Mouse (Mus musculus) MEL (cell line): ENCODE measurements around the gene Coro7. TPM values are rescaled to one million over a fixed set of nuclear protein-coding genes. Genes with fewer than 3 reads are reported as not detected.

ENCODE experiments used
- DNase-seq: peaks from one replicate; pipeline ENCODE4 v3.0.0; 2011; ENCODE audit warnings: low read depth, low spot score
- H3K27ac ChIP-seq: 2 replicates; pipeline ENCODE4 v1.5.1; 2012; ENCODE audit warnings: low read depth, mild to moderate bottlenecking, control low read depth, low read length, moderate library complexity; ENCODE audit not compliant: control insufficient read depth
- H3K27me3 ChIP-seq, 2 experiments: fragments of 150-350 bp in 1 of 2; sonication (generic) in 1 of 2; 2 replicates each; pipeline ENCODE4 v1.6.1; 2012; ENCODE audit warnings: low read length in 2 of 2, mild to moderate bottlenecking in 2 of 2, improper control_type of control experiment in 1 of 2, moderate library complexity in 1 of 2; ENCODE audit not compliant: insufficient read depth in 2 of 2, control insufficient read depth in 1 of 2
- H3K36me3 ChIP-seq, 2 experiments: 2 replicates each; pipeline ENCODE4 v1.6.1; 2012 to 2014; ENCODE audit warnings: low read length in 2 of 2, improper control_type of control experiment in 1 of 2, inconsistent platforms in 1 of 2, mild to moderate bottlenecking in 1 of 2; ENCODE audit not compliant: insufficient read depth in 2 of 2, control insufficient read depth in 1 of 2
- H3K4me1 ChIP-seq, 2 experiments: fragments of 150-350 bp in 1 of 2; sonication (generic) in 1 of 2; 2 replicates each; pipeline ENCODE4 v1.6.1; 2012; ENCODE audit warnings: low read length in 2 of 2, improper control_type of control experiment in 1 of 2, mild to moderate bottlenecking in 1 of 2; ENCODE audit not compliant: insufficient read depth in 2 of 2, control insufficient read depth in 1 of 2
- H3K4me3 ChIP-seq, 2 experiments: fragments of 150-350 bp in 1 of 2; sonication (generic) in 1 of 2; 2 replicates each; pipeline ENCODE4 v1.5.1; 2012; ENCODE audit warnings: low read depth in 2 of 2, low read length in 2 of 2, mild to moderate bottlenecking in 2 of 2, moderate library complexity in 2 of 2, control low read depth in 1 of 2, improper control_type of control experiment in 1 of 2; ENCODE audit not compliant: control insufficient read depth in 1 of 2, insufficient read depth in 1 of 2
- H3K79me2 ChIP-seq: 2 replicates; pipeline ENCODE4 v1.6.1; 2012; ENCODE audit warnings: mild to moderate bottlenecking, low read length, moderate library complexity; ENCODE audit not compliant: control insufficient read depth, poor library complexity, insufficient read depth
- H3K9ac ChIP-seq: 2 replicates; pipeline ENCODE4 v1.6.1; 2012; ENCODE audit warnings: low read depth, mild to moderate bottlenecking, control low read depth, low read length, moderate library complexity; ENCODE audit not compliant: control insufficient read depth, poor library complexity, severe bottlenecking
- H3K9me3 ChIP-seq: fragments of 150-350 bp; sonication (generic); replicated peaks from 2 replicates; pipeline ENCODE4 v1.6.1; 2012; ENCODE audit warnings: mild to moderate bottlenecking, low read length, improper control_type of control experiment, moderate library complexity; ENCODE audit not compliant: insufficient read depth
- CHD1 ChIP-seq: IDR thresholded peaks from 2 replicates; pipeline ENCODE4 v1.6.1; 2012; ENCODE audit warnings: low read depth, mild to moderate bottlenecking, inconsistent platforms, low read length, improper control_type of control experiment
- CTCF ChIP-seq, 3 experiments: IDR thresholded peaks in 2 of 3; conservative IDR thresholded peaks in 1 of 3; 2 replicates each; pipeline ENCODE4 v1.5.1; 2011 to 2012; ENCODE audit warnings: low read length in 3 of 3, low read depth in 2 of 3, mild to moderate bottlenecking in 2 of 3, improper control_type of control experiment in 1 of 3, inconsistent platforms in 1 of 3, mixed read lengths in 1 of 3, moderate library complexity in 1 of 3; ENCODE audit not compliant: control insufficient read depth in 1 of 3, insufficient read depth in 1 of 3, poor library complexity in 1 of 3, severe bottlenecking in 1 of 3
- ELF1 ChIP-seq: IDR thresholded peaks from 2 replicates; pipeline ENCODE4 v1.6.1; 2014; ENCODE audit warnings: low read depth, mild to moderate bottlenecking, inconsistent platforms, low read length, improper control_type of control experiment, moderate library complexity
- EP300 ChIP-seq, 2 experiments: IDR thresholded peaks; 2 replicates each; pipeline ENCODE4 v1.6.1; 2011; ENCODE audit warnings: improper control_type of control experiment in 2 of 2, low read length in 2 of 2, low read depth in 1 of 2, mild to moderate bottlenecking in 1 of 2
- GABPA ChIP-seq: IDR thresholded peaks from 2 replicates; pipeline ENCODE4 v1.6.1; 2012; ENCODE audit warnings: low read depth, mild to moderate bottlenecking, inconsistent platforms, low read length, improper control_type of control experiment, moderate library complexity
- HCFC1 ChIP-seq: IDR thresholded peaks from 2 replicates; pipeline ENCODE4 v1.6.1; 2012; ENCODE audit warnings: low read depth, mild to moderate bottlenecking, inconsistent platforms, low read length, improper control_type of control experiment, moderate library complexity
- JUND ChIP-seq: IDR thresholded peaks from 2 replicates; pipeline ENCODE4 v1.6.1; 2011; ENCODE audit warnings: low read depth, mild to moderate bottlenecking, improper control_type of control experiment, low read length
- MAX ChIP-seq: IDR thresholded peaks from 2 replicates; pipeline ENCODE4 v1.6.1; 2011; ENCODE audit warnings: low read length, improper control_type of control experiment
- MEF2A ChIP-seq: IDR thresholded peaks from 2 replicates; pipeline ENCODE4 v1.6.1; 2014; ENCODE audit warnings: low read depth, mild to moderate bottlenecking, inconsistent platforms, low read length, improper control_type of control experiment; ENCODE audit not compliant: poor library complexity, insufficient replicate concordance, severe bottlenecking; ENCODE audit errors: extremely low read depth
- MYB ChIP-seq: IDR thresholded peaks from 2 replicates; pipeline ENCODE4 v1.6.1; 2011; ENCODE audit warnings: mild to moderate bottlenecking, low read depth, low read length, improper control_type of control experiment
- MYC ChIP-seq: IDR thresholded peaks from 2 replicates; pipeline ENCODE4 v1.6.1; 2011; ENCODE audit warnings: low read depth, mild to moderate bottlenecking, low read length, improper control_type of control experiment, moderate library complexity
- NRF1 ChIP-seq: IDR thresholded peaks from 2 replicates; pipeline ENCODE4 v1.6.1; 2014; ENCODE audit warnings: low read depth, mild to moderate bottlenecking, inconsistent platforms, low read length, improper control_type of control experiment, moderate library complexity; ENCODE audit not compliant: poor library complexity, insufficient read depth, severe bottlenecking
- POLR2AphosphoS2 ChIP-seq: IDR thresholded peaks from 2 replicates; pipeline ENCODE4 v1.6.1; 2011; ENCODE audit warnings: low read length, improper control_type of control experiment
- POLR2AphosphoS5 ChIP-seq: IDR thresholded peaks from 2 replicates; pipeline ENCODE4 v1.6.1; 2012; ENCODE audit warnings: low read depth, borderline replicate concordance, mild to moderate bottlenecking, inconsistent platforms, low read length, moderate library complexity, mixed read lengths
- RAD21 ChIP-seq: IDR thresholded peaks from 2 replicates; pipeline ENCODE4 v1.6.1; 2011; ENCODE audit warnings: mild to moderate bottlenecking, low read depth, low read length, improper control_type of control experiment
- SIN3A ChIP-seq: IDR thresholded peaks from 2 replicates; pipeline ENCODE4 v1.6.1; 2012; ENCODE audit warnings: low read length, improper control_type of control experiment, inconsistent platforms
- SMC3 ChIP-seq: IDR thresholded peaks from 2 replicates; pipeline ENCODE4 v1.6.1; 2011; ENCODE audit warnings: low read depth, low read length, improper control_type of control experiment
- TAL1 ChIP-seq: IDR thresholded peaks from 2 replicates; pipeline ENCODE4 v1.6.1; 2012; ENCODE audit warnings: mild to moderate bottlenecking, inconsistent platforms, low read length, moderate library complexity, mixed read lengths
- TBP ChIP-seq: IDR thresholded peaks from 2 replicates; pipeline ENCODE4 v1.8.0; 2011; ENCODE audit warnings: low read depth, low read length, improper control_type of control experiment
- UBTF ChIP-seq: IDR thresholded peaks from 2 replicates; pipeline ENCODE4 v1.6.1; 2012; ENCODE audit warnings: low read depth, mild to moderate bottlenecking, inconsistent platforms, low read length, improper control_type of control experiment, moderate library complexity, borderline replicate concordance; ENCODE audit not compliant: insufficient read depth
- USF2 ChIP-seq, 2 experiments: IDR thresholded peaks; 2 replicates each; pipeline ENCODE4 v1.6.1; 2011 to 2012; ENCODE audit warnings: improper control_type of control experiment in 2 of 2, low read length in 2 of 2, borderline replicate concordance in 1 of 2, inconsistent platforms in 1 of 2, low read depth in 1 of 2, mild to moderate bottlenecking in 1 of 2; ENCODE audit not compliant: insufficient read depth in 1 of 2
- ZMIZ1 ChIP-seq: IDR thresholded peaks from 2 replicates; pipeline ENCODE4 v1.6.1; 2012; ENCODE audit warnings: low read depth, mild to moderate bottlenecking, inconsistent platforms, low read length, improper control_type of control experiment, moderate library complexity
- ZNF384 ChIP-seq: IDR thresholded peaks from 2 replicates; pipeline ENCODE4 v1.6.1; 2012; ENCODE audit warnings: low read depth, mild to moderate bottlenecking, inconsistent platforms, low read length, improper control_type of control experiment
- polyA plus RNA-seq, 2 experiments: library from polyadenylated mRNA; stranded (reverse) in 1 of 2; unstranded in 1 of 2; fragments of >175 nt in 1 of 2; fragments of >200 nt in 1 of 2; gene quantifications; 2 replicates each; pipeline versions ENCODE4 v1.2.1 to v1.2.4; 2012; ENCODE audit warnings: low replicate concordance in 2 of 2, low read depth in 1 of 2; ENCODE audit not compliant: insufficient read length in 2 of 2, insufficient read depth in 1 of 2, missing spikeins in 1 of 2
- total RNA-seq: library from RNA; depleted of rRNA; stranded (reverse); fragments of 300-350 nt; gene quantifications from 2 replicates; pipeline ENCODE4 v1.2.3, GENCODE M21; 2012

The Coro7 gene
- total and polyA plus RNA-seq, 3 experiments = 9.8 to 38.3 TPM; not detected in 1

- peaks cover 0 to 2% of the 10 kb centered on the region in 2 experiments; a peak in 2 of 4 replicates for H3K36me3 ChIP-seq
- DNase-seq = no peak
- H3K9ac ChIP-seq = no peak overlapping the region
- no peaks in the 10 kb centered on the region for H3K9me3 ChIP-seq
- no peaks in the 10 kb centered on the region for H3K27me3 ChIP-seq
- no peak overlapping the region for H3K27ac ChIP-seq
- H3K4me3 ChIP-seq = no peak overlapping the region
- no peaks in the 10 kb centered on the region for H3K4me1 ChIP-seq
- H3K79me2 ChIP-seq = no peaks in the 10 kb centered on the region
- TF ChIP-seq GABPA = no peak
- TF ChIP-seq ZMIZ1 = no peak
- no peak for TF ChIP-seq JUND
- no peak for TF ChIP-seq CHD1
- no peak for TF ChIP-seq USF2 (IDR thresholded peaks at IDR 0.05; ENCODE audit: borderline replicate concordance in 1 of 2, insufficient read depth in 1 of 2, low read depth in 1 of 2, low read length in 2 of 2)
- TF ChIP-seq EP300 (IDR thresholded peaks at IDR 0.05; ENCODE audit: low read depth in 1 of 2, low read length in 2 of 2) = no peak
- TF ChIP-seq ZNF384 = no peak
- TF ChIP-seq ELF1 = no peak
- TF ChIP-seq HCFC1 = no peak
- TF ChIP-seq SMC3 = no peak
- TF ChIP-seq TBP = no peak
- no peak for TF ChIP-seq SIN3A
- TF ChIP-seq MEF2A = no peak
- no peak for TF ChIP-seq MAX
- no peak for TF ChIP-seq RAD21
- TF ChIP-seq MYC = no peak
- no peak for TF ChIP-seq UBTF
These were observed 20.3 kb downstream of the Coro7 start for GRCm38 (mm10) chr16:4659326-4659725.

GRCm38 (mm10) chr16:4658781-4659245 lies 20.8 kb downstream of the Coro7 start:
- no peaks in the 10 kb centered on the region for H3K9me3 ChIP-seq
- H3K4me3 ChIP-seq = no peak overlapping the region
- H3K79me2 ChIP-seq = no peaks in the 10 kb centered on the region
- TF ChIP-seq ZMIZ1 (no peak), POLR2AphosphoS2 (no peak), MYB (no peak), UBTF (no peak), EP300 (IDR thresholded peaks at IDR 0.05; ENCODE audit: low read depth in 1 of 2, low read length in 2 of 2) (no peak), POLR2AphosphoS5 (no peak), CHD1 (no peak), CTCF (IDR thresholded peaks at IDR 0.05 in 2 of 3, conservative IDR thresholded peaks at IDR 0.05 in 1 of 3; ENCODE audit: control insufficient read depth in 1 of 3, insufficient read depth in 1 of 3, low read depth in 2 of 3, low read length in 3 of 3, poor library complexity in 1 of 3, severe bottlenecking in 1 of 3) (no peak), TBP (no peak), TAL1 (no peak), NRF1 (no peak), RAD21 (no peak), SIN3A (no peak), HCFC1 (no peak)
- DNase-seq = no peak
- no peak overlapping the region for H3K9ac ChIP-seq
- H3K4me1 ChIP-seq = no peaks in the 10 kb centered on the region
- peaks cover 0 to 2% of the 10 kb centered on the region in 2 experiments; a peak in 2 of 4 replicates for H3K36me3 ChIP-seq
- no peak overlapping the region for H3K27ac ChIP-seq
- no peaks in the 10 kb centered on the region for H3K27me3 ChIP-seq
